Mouse (Mus musculus) ES-E14 (cell line): ENCODE results near the gene Ppil6. TPM values are rescaled to one million over a fixed set of nuclear protein-coding genes. Genes with fewer than 3 reads are reported as not detected.

ENCODE experiments used
- DNase-seq: peaks from one replicate; pipeline ENCODE4 v3.0.0-alpha.2; 2013; ENCODE audit warnings: low read depth, low spot score
- H3K27ac ChIP-seq: 2 replicates; pipeline ENCODE4 v1.5.1; 2012; ENCODE audit warnings: low read depth, mild to moderate bottlenecking, low read length, moderate library complexity, mixed read lengths; ENCODE audit not compliant: poor library complexity, insufficient read depth, severe bottlenecking
- H3K36me3 ChIP-seq: 2 replicates; pipeline ENCODE4 v1.6.1; 2012; ENCODE audit warnings: mild to moderate bottlenecking, low read length, moderate library complexity, mixed read lengths; ENCODE audit not compliant: control insufficient read depth, poor library complexity, insufficient read depth, severe bottlenecking
- H3K4me1 ChIP-seq, 2 experiments: fragments of 150-350 bp in 1 of 2; sonication (generic) in 1 of 2; 2 replicates each; pipeline ENCODE4 v1.6.1; 2012; ENCODE audit warnings: low read length in 2 of 2, mild to moderate bottlenecking in 1 of 2, mixed read lengths in 1 of 2; ENCODE audit not compliant: control insufficient read depth in 2 of 2, insufficient read depth in 2 of 2, poor library complexity in 1 of 2
- H3K4me3 ChIP-seq, 2 experiments: fragments of 150-350 bp in 1 of 2; sonication (generic) in 1 of 2; 2 replicates each; pipeline ENCODE4 v1.5.1; 2012; ENCODE audit warnings: low read length in 2 of 2, low read depth in 1 of 2, mild to moderate bottlenecking in 1 of 2, mixed read lengths in 1 of 2; ENCODE audit not compliant: insufficient read depth in 1 of 2, poor library complexity in 1 of 2, severe bottlenecking in 1 of 2
- H3K9ac ChIP-seq: 2 replicates; pipeline ENCODE4 v1.6.1; 2012; ENCODE audit warnings: low read depth, mild to moderate bottlenecking, low read length, mixed read lengths; ENCODE audit not compliant: poor library complexity, insufficient read depth, severe bottlenecking
- H3K9me3 ChIP-seq: fragments of 150-350 bp; sonication (generic); 2 replicates; pipeline ENCODE4 v1.6.1; 2012; ENCODE audit warnings: low read depth, mild to moderate bottlenecking, low read length; ENCODE audit not compliant: control insufficient read depth, insufficient read depth
- ZC3H11A ChIP-seq: IDR thresholded peaks from 2 replicates; pipeline ENCODE4 v1.6.1; 2012; ENCODE audit warnings: low read depth, mild to moderate bottlenecking, inconsistent platforms, low read length, borderline replicate concordance
- in situ Hi-C, 2 experiments: fragments of 600-800 bp; cut with MboI; formaldehyde crosslinking; loops; one replicate each; pipeline ENCODE4 v1.15.1; 2025; ENCODE audit warnings: low sequenced_read_pairs in 2 of 2, inconsistent platforms in 1 of 2; ENCODE audit not compliant: unreplicated experiment in 2 of 2
- total RNA-seq: library from RNA; depleted of rRNA; stranded (reverse); fragments of 300-350 nt; gene quantifications from 2 replicates; pipeline ENCODE4 v1.2.3, GENCODE M21; 2012; rRNA removed

Ppil6 gene
- total RNA-seq, 1 experiment, result not detected

GRCm38 (mm10) chr10:41561701-41562395 lies 71.6 kb downstream of the Ppil6 start:
- in situ Hi-C loops, result no loop called here
- no peak overlapping the region for H3K9ac ChIP-seq

More at GRCm38 (mm10) chr10:41561701-41562395, 71.6 kb downstream of the Ppil6 start:
- no peak for TF ChIP-seq ZC3H11A
- Histone ChIP-seq H3K27ac (no peak overlapping the region), H3K4me1 (peaks cover 3 to 10% of the 10 kb centered on the region in 2 experiments; a peak in 2 of 4 replicates), H3K4me3 (no peak overlapping the region), H3K9me3 (no peaks in the 10 kb centered on the region), H3K36me3 (0 out of 2 replicates have a peak, but pooled peaks cover 2% of the 10 kb centered on the region)
- DNase-seq, result no peak

Other genes starting within 250 kb of the Ppil6 start
- gene Fig4, start 187.2 kb upstream of the Ppil6 start, total RNA-seq, result 20.0 and 24.6 TPM in 2 replicates
- 0.05 and 0.09 TPM in 2 replicates for gene Ak9, start 186.5 kb upstream of the Ppil6 start, total RNA-seq
- 11.9 and 12.7 TPM in 2 replicates for gene Zbtb24, start 40.1 kb upstream of the Ppil6 start, total RNA-seq
- gene Mical1, start 14.1 kb upstream of the Ppil6 start, total RNA-seq, result 35.3 and 54.7 TPM in 2 replicates
- gene Smpd2, start 70 bp upstream of the Ppil6 start, total RNA-seq, result 31.7 and 54.8 TPM in 2 replicates
- gene Cd164, start 29.0 kb downstream of the Ppil6 start, total RNA-seq, result 112 and 127 TPM in 2 replicates
- gene Ccdc162, start 226.2 kb downstream of the Ppil6 start, total RNA-seq, result 0.40 and 1.2 TPM in 2 replicates